Mouse (Mus musculus): ENCODE measurements around the gene Gm17606. TPM values are rescaled to one million over a fixed set of nuclear protein-coding genes. Genes with fewer than 3 reads are reported as not detected.
A peak's percentile ranks its signal among the peaks of the same experiment; 100 is the strongest.
"Not testable (repeated sequence)": the region's sequence is repeated elsewhere in the genome, so short reads cannot be mapped to it uniquely, and the experiment has no call there.

Gene Gm17606
- polyA plus RNA-seq, 1 experiment from 2014 or later, result not detected

GRCm38 (mm10) chr14:54609245-54609644, 31.5 kb upstream of the Gm17606 start:
- Histone ChIP-seq H3K4me3 (no peak overlapping the region), H3K36me3 (peaks cover 36% of the 10 kb centered on the region), H3K4me1 (replicated peaks) (peaks cover 22% of the 10 kb centered on the region), H3K9me3 (no peaks in the 10 kb centered on the region), H3K27me3 (ENCODE audit: insufficient read depth, poor library complexity, severe bottlenecking) (no peaks in the 10 kb centered on the region), H3K27ac (no peak overlapping the region)
- WGBS, result 72% methylated on average over 4 of the region's 4 CpGs
- DNase-seq (ENCODE audit: low spot score), result no peak

- DNase-seq (ENCODE audit: low spot score), result peak; percentile 30
- 78% methylated on average over 4 of the region's 4 CpGs for WGBS
These were observed 30.8 kb upstream of the Gm17606 start for GRCm38 (mm10) chr14:54609962-54610361.

GRCm38 (mm10) chr14:54610648-54611047, 30.1 kb upstream of the Gm17606 start:
- H3K36me3 ChIP-seq, result peaks cover 50% of the 10 kb centered on the region
- no peak for DNase-seq (ENCODE audit: low spot score)
- H3K4me3 ChIP-seq, result no peak overlapping the region
- H3K9me3 ChIP-seq, result no peaks in the 10 kb centered on the region
- H3K27me3 ChIP-seq (ENCODE audit: insufficient read depth, poor library complexity, severe bottlenecking), result no peaks in the 10 kb centered on the region
- H3K4me1 ChIP-seq (replicated peaks), result peaks cover 12% of the 10 kb centered on the region
- no peak overlapping the region for H3K27ac ChIP-seq
- 82% methylated on average over 6 of the region's 6 CpGs for WGBS

More at GRCm38 (mm10) chr14:54609962-54610361, 30.8 kb upstream of the Gm17606 start:
- H3K36me3 ChIP-seq, result peaks cover 43% of the 10 kb centered on the region
- H3K4me1 ChIP-seq (replicated peaks), result peaks cover 16% of the 10 kb centered on the region
- no peaks in the 10 kb centered on the region for H3K9me3 ChIP-seq
- H3K27me3 ChIP-seq (ENCODE audit: insufficient read depth, poor library complexity, severe bottlenecking), result no peaks in the 10 kb centered on the region
- no peak overlapping the region for H3K27ac ChIP-seq
- no peak overlapping the region for H3K4me3 ChIP-seq

GRCm38 (mm10) chr14:54614130-54614529, 26.6 kb upstream of the Gm17606 start:
- H3K4me3 ChIP-seq; DNase-seq (ENCODE audit: low spot score); H3K27me3 ChIP-seq (ENCODE audit: insufficient read depth, poor library complexity, severe bottlenecking); H3K9me3 ChIP-seq; H3K27ac ChIP-seq: not testable (repeated sequence)
- WGBS, result 92% methylated on average over 16 of the region's 16 CpGs
- peaks cover 15% of the 10 kb centered on the region for H3K4me1 ChIP-seq (replicated peaks)
- H3K36me3 ChIP-seq, result peaks cover 60% of the 10 kb centered on the region

GRCm38 (mm10) chr14:54616226-54616825, 24.4 kb upstream of the Gm17606 start:
- no peak for DNase-seq (ENCODE audit: low spot score)
- Histone ChIP-seq H3K4me1 (replicated peaks) (peaks cover 15% of the 10 kb centered on the region), H3K27me3 (ENCODE audit: insufficient read depth, poor library complexity, severe bottlenecking) (no peaks in the 10 kb centered on the region), H3K27ac (no peak overlapping the region), H3K9me3 (no peaks in the 10 kb centered on the region), H3K4me3 (peak overlapping the region; percentile 98; the same call in 1 of the 2 replicates), H3K36me3 (peaks cover 51% of the 10 kb centered on the region)
- WGBS, result 94% methylated on average over 16 of the region's 16 CpGs

- H3K36me3 ChIP-seq, result peaks cover 41% of the 10 kb centered on the region
- H3K9me3 ChIP-seq, result no peaks in the 10 kb centered on the region
- DNase-seq (ENCODE audit: low spot score), result peak; percentile 63
- peak overlapping the region; percentile 98 for H3K4me3 ChIP-seq
- peaks cover 15% of the 10 kb centered on the region for H3K4me1 ChIP-seq (replicated peaks)
- H3K27ac ChIP-seq, result peak overlapping the region; percentile 95
- WGBS, result 2% methylated on average over 38 of the region's 38 CpGs
- H3K27me3 ChIP-seq (ENCODE audit: insufficient read depth, poor library complexity, severe bottlenecking), result no peaks in the 10 kb centered on the region
These were observed 23.4 kb upstream of the Gm17606 start for GRCm38 (mm10) chr14:54617152-54617896.

GRCm38 (mm10) chr14:54617897-54618365, 22.8 kb upstream of the Gm17606 start, which contains the start of gene Psmb5:
Gene Psmb5 (minus strand): TSS chr14:54618022.
- H3K4me3 ChIP-seq, result peak within 1 kb of the TSS; percentile 98
- peaks cover 35% of the 10 kb centered on the region for H3K36me3 ChIP-seq
- peak; percentile 91 for DNase-seq (ENCODE audit: low spot score)
- H3K9me3 ChIP-seq, result no peaks in the 10 kb centered on the region
- no peaks in the 10 kb centered on the region for H3K27me3 ChIP-seq (ENCODE audit: insufficient read depth, poor library complexity, severe bottlenecking)
- WGBS, result under 1% methylated on average over 25 of the region's 25 CpGs
- peak within 1 kb of the TSS; percentile 95 for H3K27ac ChIP-seq
- peaks cover 15% of the 10 kb centered on the region for H3K4me1 ChIP-seq (replicated peaks)

GRCm38 (mm10) chr14:54621133-54621532, 19.6 kb upstream of the Gm17606 start, which contains the start of gene Psmb11:
Gene Psmb11 (plus strand): TSS chr14:54621433.
- H3K27ac ChIP-seq, result no peak within 1 kb of the TSS
- H3K27me3 ChIP-seq (ENCODE audit: insufficient read depth, poor library complexity, severe bottlenecking), result no peaks in the 10 kb centered on the region
- peaks cover 5% of the 10 kb centered on the region for H3K36me3 ChIP-seq
- H3K4me3 ChIP-seq, result no peak within 1 kb of the TSS
- no peaks in the 10 kb centered on the region for H3K9me3 ChIP-seq
- no peak for DNase-seq (ENCODE audit: low spot score)
- peaks cover 31% of the 10 kb centered on the region for H3K4me1 ChIP-seq (replicated peaks)
- 88% methylated on average over 1 of the region's 1 CpGs for WGBS

GRCm38 (mm10) chr14:54623334-54623733, 17.4 kb upstream of the Gm17606 start:
- Histone ChIP-seq H3K27me3 (ENCODE audit: insufficient read depth, poor library complexity, severe bottlenecking) (no peaks in the 10 kb centered on the region), H3K36me3 (no peaks in the 10 kb centered on the region), H3K9me3 (no peaks in the 10 kb centered on the region), H3K4me1 (replicated peaks) (peaks cover 17% of the 10 kb centered on the region), H3K4me3 (no peak overlapping the region), H3K27ac (no peak overlapping the region)
- no peak for DNase-seq (ENCODE audit: low spot score)
- 86% methylated on average over 6 of the region's 6 CpGs for WGBS

- no peak for DNase-seq (ENCODE audit: low spot score)
- Histone ChIP-seq H3K27ac (peak overlapping the region; percentile 62), H3K36me3 (peaks cover 8% of the 10 kb centered on the region; the same call in 1 of the 2 replicates), H3K27me3 (ENCODE audit: insufficient read depth, poor library complexity, severe bottlenecking) (no peaks in the 10 kb centered on the region), H3K4me1 (replicated peaks) (peaks cover 17% of the 10 kb centered on the region), H3K9me3 (no peaks in the 10 kb centered on the region), H3K4me3 (no peak overlapping the region)
- WGBS, result 66% methylated on average over 10 of the region's 10 CpGs
These were observed 15.8 kb upstream of the Gm17606 start for GRCm38 (mm10) chr14:54624976-54625375.

GRCm38 (mm10) chr14:54628103-54628502, 12.6 kb upstream of the Gm17606 start:
- Histone ChIP-seq H3K27ac (no peak overlapping the region), H3K36me3 (peaks cover 40% of the 10 kb centered on the region), H3K9me3 (no peaks in the 10 kb centered on the region), H3K27me3 (ENCODE audit: insufficient read depth, poor library complexity, severe bottlenecking) (no peaks in the 10 kb centered on the region), H3K4me3 (no peak overlapping the region), H3K4me1 (replicated peaks) (peaks cover 17% of the 10 kb centered on the region)
- 73% methylated on average over 5 of the region's 5 CpGs for WGBS
- no peak for DNase-seq (ENCODE audit: low spot score)

GRCm38 (mm10) chr14:54629797-54630196, 11.0 kb upstream of the Gm17606 start:
- Histone ChIP-seq H3K4me3 (no peak overlapping the region), H3K4me1 (replicated peaks) (peaks cover 10% of the 10 kb centered on the region), H3K27ac (no peak overlapping the region), H3K27me3 (ENCODE audit: insufficient read depth, poor library complexity, severe bottlenecking) (no peaks in the 10 kb centered on the region), H3K36me3 (peaks cover 57% of the 10 kb centered on the region), H3K9me3 (no peaks in the 10 kb centered on the region)
- 88% methylated on average over 2 of the region's 2 CpGs for WGBS
- DNase-seq (ENCODE audit: low spot score), result no peak

Data from hindbrain, embryonic 10.5 days (tissue).